Mouse (Mus musculus) heart, adult 18-20 months (tissue): ENCODE data around the gene Cck. TPM values are rescaled to one million over a fixed set of nuclear protein-coding genes. Genes with fewer than 3 reads are reported as not detected.
"Not testable (repeated sequence)": the region's sequence is repeated elsewhere in the genome, so short reads cannot be mapped to it uniquely, and the experiment has no call there.

ENCODE experiments used
- DNase-seq, 2 experiments: peaks; one replicate each; pipeline ENCODE4 v3.0.0; 2021 to 2022; ENCODE audit warnings: mixed read lengths in 1 of 2
- total RNA-seq, 2 experiments: library from RNA; stranded (reverse); gene quantifications; 2 replicates each; pipeline ENCODE4 v1.2.3; 2021

Cck gene
- total RNA-seq, 2 experiments from 2014 or later, result not detected

DNA sequence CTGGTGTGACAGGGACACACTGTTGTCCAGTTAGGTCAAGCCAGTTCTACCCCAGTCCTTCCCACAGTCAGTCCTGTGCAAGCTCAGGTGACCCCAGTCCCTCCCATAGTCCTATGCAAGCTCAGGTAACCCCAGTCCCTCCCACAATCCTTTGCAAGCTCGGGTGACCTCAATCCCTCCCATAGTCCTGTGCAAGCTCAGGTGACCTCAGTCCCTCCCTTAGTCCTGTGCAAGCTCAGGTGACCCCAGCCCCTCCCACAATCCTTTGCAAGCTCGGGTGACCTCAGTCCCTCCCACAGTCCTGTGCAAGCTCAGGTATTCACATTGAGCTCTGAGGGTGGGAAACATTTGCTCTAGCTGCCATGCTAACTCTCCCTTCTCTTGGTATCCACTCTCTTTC lies 35.5 kb downstream of the Cck start:
- no peak for DNase-seq

DNA sequence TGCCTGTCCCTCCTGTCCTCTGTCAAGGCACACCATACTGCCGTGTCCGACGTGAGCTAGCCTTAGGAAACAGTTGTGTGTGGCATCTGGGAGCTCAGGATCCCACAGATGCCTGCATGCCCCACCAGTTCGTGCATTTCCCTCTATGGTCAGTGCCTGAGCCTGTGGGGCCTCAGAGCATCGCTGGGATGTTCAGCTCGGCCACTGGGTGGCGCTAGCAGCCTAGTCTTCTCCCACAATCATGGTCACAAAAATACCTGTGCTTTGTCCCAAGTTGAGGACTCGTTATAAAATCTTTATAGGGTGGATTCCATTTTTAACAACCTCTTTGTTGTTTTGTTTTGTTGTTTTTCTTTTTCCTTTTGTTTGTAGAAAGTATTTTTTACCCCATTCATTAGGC lies 37.0 kb downstream of the Cck start:
- DNase-seq, result peak; percentile 28 to 55

DNA sequence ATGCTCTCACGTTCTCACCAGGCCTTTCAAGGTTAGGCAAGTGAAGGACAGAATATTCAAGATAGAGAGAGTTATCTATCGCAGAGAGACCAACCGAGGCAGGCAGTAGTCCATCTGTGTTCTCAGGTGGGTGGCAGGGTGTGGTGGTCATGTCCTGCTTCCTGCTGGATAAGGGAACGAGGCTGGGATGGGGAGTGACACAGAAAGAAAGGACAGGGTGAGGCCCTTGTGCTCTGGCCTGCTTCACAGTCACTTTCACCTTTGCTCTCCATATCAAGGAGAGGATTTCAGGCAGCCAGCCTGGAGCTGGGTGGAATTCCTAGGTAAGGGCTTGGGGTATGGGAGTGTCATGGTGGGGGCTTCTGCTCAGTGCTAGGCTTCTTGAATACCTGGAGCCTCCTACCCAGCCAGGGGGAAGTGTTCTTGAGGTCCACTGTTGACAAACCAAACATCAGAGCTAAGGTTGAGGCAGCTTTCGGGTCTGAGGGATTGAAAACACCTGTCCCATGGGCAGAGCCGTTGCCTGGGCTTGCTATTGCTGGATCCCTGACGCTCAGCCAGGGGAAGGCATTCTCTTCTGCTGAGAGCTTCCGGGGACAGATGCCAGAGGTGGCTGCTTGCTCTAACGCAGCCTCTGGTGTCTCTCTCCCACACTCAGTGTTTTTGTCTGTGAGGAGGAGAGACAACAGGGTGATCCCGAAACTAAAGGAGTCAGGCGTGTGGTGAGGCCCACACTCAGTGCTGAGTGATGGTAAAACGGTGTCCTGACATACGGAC lies 38.6 kb downstream of the Cck start:
- peak; percentile 46 to 49 for DNase-seq

DNA sequence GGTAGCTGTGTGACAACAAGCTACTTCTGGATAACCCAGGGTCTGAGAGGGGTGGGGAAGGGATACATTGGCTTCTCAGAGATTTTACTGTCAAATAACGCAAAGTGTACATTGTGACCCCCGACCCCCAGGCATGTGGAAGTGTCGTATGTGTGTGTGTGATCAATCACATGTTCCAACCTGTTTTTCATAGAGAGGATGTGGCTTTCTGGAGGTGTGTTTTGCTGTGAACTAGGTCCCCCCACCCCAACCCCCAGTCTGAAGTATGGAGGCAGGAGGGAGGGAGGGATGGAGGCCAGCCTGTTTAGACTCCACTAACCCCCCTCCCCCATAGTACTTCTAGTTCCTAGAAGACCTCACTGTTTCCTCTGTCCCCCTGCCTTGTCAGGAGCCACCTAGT lies 40.6 kb downstream of the Cck start:
- DNase-seq, result no peak

- DNase-seq, result not testable (repeated sequence)
Measured at GRCm38 (mm10) chr9:121452342-121452942, 43.1 kb downstream of the Cck start.

DNA sequence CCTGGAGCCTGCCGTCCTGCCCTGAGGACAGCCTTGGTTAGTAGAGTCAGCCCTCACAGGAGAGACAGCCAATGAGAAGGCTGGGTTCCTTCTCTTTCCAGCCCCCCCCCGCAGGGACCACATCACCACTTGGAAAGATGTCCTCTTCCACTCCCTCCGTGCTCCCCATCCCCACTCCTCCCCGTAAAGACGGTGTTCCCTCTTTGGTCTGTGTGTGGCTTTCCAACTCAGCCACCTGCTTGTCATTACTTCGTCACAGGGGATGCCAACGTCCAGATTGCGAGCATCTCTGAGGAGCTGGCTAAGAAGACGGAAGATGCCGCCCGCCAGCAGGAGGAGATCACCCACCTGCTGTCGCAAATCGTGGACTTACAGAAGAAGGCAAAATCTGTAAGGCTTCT lies 49.1 kb downstream of the Cck start:
- DNase-seq, result no peak

- no peak for DNase-seq
Measured at GRCm38 (mm10) chr9:121445364-121445763, 50.1 kb downstream of the Cck start.

DNA sequence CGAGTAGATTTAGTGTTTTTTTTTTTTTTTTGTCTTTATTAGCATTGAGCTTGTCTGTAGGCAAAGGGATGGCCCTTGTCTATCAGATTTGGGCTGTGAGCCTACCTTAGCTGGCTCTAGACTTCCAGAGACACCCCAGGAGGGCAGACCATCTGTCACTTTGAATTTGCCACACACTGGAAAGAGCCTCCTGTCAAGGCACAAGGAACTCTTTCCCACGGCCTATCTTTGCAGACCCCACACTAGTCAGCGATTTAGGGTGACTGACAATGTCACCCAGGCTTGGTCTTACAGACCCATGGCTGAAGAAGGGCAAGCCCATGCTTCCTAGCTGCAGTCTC lies 51.2 kb downstream of the Cck start:
- DNase-seq, result no peak

DNA sequence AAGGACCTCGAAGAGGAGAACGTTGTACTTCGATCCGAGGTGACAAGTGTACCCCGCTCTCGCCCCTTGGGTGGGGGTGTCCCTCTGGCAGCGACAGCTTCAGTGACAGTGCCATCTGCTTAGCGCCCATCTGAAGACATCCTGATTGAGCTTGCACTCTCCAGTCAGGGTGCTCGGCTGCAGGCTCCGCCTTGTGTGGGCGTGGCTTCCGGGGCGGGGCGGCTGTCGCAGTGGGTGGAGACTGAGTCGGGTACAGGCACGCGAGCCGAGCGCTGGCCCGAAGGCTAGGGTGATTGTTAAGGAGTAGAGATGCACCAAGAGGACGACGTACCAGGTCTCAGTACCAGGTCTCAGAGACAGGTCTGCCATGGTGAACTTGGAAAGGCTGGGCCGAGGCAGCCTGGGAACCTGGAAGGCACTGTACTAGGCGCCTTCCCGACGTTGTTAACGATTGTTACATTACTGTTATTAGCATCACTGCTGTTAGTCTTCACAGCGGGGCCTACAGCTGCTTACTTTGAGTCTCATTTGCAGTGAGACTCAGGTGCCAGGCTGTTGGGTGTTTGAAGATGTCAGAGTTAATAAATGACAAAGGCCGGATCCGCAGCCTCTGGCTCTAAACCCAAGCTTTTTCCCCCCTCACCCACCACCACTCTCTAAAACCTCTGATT lies 51.7 kb downstream of the Cck start:
- DNase-seq, result no peak

- DNase-seq, result no peak
Measured at GRCm38 (mm10) chr9:121442145-121442544, 53.3 kb downstream of the Cck start.

Other genes with a start within 250 kb of the Cck start
- under 1 TPM; 0.22 to 0.46 TPM for gene Ulk4, start 218.5 kb downstream of the Cck start, total RNA-seq
- 100 to 1,000 TPM; 294 to 298 TPM for gene Trak1, start 198.2 kb downstream of the Cck start, total RNA-seq
- gene Lyzl4, start 146.4 kb upstream of the Cck start, total RNA-seq, result not detected
- gene Vipr1, start 147.0 kb upstream of the Cck start, total RNA-seq, result 1 to 10 TPM; 1.3 to 1.7 TPM
- gene Sec22c, start 209.8 kb upstream of the Cck start, total RNA-seq, result 1 to 10 TPM; 5.2 to 6.2 TPM
- gene Ss18l2, start 214.6 kb upstream of the Cck start, total RNA-seq, result 100 to 1,000 TPM; 117 to 129 TPM
- gene Nktr, start 223.5 kb upstream of the Cck start, total RNA-seq, result 10 to 100 TPM; 26.2 to 32.4 TPM